Mouse (Mus musculus) cerebellum, postnatal 4 days (tissue): ENCODE measurements around the gene Ddost.

Experiments used
- DNase-seq, 2 experiments: peaks; one replicate each; pipeline ENCODE4 v3.0.0; 2022; ENCODE audit warnings: low spot score in 2 of 2, mixed read lengths in 1 of 2

Ddost gene

DNA sequence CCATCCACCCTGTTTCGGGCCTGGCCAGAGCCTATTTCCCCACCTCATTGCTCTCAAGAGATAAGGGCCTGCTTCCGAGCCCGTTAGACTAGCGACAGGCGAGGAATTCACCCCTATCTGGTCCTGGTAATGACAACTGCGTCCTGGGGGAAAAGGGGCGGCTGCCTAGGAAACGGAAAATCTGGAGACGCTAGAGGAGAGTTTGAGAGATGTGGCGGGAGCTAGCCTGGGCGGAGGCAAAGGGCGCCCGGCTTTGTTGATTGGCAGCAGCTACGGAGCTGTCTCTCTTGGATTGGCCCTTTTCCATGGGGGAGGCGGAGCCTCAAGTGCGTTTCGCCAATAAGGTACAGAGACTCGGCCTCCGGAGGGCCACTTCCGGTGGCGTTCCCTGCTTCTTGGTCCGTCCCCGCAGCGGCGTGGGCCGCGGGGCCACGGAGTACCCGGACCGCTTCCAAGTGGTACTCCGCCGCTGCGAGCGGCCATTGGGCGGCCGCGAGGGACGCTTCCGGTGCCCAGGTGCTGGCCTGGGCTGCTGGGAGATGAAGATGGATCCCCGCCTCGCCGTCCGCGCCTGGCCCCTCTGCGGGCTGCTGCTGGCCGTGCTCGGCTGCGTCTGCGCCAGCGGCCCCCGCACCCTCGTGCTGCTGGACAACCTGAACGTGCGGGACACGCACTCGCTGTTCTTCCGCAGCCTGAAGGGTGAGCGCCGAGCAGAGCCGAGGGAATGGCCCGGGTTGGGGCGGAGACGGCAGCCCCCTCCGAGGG lies at the start of gene Ddost:
Ddost (plus strand) TSS at position 391 of the 765 bp plus-strand sequence.
- peak; percentile 93 to 97 for DNase-seq

DNA sequence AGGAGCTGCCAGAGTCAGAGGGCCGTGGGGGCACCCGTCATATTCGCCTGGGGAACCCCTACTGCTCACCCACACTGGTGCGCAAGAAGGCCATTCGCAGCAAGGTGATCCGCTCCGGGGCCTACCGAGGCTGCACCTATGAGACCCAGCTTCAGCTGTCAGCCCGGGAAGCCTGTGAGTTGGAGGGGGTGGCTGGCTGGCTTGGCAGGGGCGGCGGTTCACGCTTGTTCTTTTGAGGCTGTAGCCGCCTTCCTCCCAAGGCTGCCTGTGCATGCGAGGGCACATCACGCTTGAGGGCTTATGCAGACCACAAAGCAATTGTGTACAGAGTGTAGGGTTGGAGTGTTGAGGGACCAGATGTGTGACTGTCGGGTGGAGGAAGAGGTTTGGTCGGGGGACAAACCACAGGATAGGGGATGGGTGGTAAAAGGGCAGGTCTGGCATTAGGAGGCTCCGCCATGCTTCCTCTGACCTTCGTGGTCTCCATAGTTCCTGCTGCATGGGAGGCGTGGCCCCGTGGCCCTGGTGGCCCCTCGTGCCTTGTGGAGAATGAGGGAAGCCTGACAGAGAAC lies 47.3 kb upstream of the Ddost start:
- DNase-seq = no peak

DNA sequence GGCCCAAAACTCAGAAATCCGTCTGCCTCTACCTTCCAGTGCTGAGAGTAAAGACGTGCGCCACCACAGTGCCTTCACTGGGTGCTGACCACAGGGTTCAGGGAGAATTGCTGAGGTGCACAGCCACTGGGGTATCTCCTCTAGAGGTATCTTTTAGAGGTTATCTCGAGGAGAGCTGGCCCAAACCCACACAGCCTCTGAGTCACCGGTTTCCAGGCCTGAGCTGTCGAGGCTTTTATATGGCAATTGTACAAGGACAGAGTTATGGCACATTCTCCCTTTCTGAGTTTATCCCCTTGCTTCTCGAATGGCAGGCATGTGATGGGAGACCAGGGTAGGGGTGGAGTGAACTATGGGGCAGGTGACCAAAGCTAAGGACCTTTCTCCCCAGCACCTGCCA lies 45.9 kb upstream of the Ddost start:
- DNase-seq = no peak

DNA sequence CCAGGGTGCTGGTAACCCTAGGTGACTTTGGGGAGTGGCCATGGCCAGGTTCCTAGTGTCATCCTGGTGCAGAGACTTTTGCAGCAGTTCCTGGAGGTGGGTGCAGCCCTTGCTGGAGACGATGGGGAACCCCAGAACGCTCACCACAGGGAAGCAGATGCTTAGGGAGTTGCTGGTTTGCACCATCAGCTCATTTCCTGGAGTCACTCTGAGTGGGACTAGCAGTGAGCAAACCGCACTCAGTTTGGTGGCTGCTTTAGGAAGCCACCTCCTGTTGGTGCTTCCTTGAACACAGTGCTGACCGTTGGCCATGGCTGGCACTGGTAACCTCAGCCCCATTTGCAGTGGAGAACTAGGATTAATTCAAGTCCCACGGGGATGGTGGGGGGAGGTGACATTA lies 45.0 kb upstream of the Ddost start:
- no peak for DNase-seq

DNA sequence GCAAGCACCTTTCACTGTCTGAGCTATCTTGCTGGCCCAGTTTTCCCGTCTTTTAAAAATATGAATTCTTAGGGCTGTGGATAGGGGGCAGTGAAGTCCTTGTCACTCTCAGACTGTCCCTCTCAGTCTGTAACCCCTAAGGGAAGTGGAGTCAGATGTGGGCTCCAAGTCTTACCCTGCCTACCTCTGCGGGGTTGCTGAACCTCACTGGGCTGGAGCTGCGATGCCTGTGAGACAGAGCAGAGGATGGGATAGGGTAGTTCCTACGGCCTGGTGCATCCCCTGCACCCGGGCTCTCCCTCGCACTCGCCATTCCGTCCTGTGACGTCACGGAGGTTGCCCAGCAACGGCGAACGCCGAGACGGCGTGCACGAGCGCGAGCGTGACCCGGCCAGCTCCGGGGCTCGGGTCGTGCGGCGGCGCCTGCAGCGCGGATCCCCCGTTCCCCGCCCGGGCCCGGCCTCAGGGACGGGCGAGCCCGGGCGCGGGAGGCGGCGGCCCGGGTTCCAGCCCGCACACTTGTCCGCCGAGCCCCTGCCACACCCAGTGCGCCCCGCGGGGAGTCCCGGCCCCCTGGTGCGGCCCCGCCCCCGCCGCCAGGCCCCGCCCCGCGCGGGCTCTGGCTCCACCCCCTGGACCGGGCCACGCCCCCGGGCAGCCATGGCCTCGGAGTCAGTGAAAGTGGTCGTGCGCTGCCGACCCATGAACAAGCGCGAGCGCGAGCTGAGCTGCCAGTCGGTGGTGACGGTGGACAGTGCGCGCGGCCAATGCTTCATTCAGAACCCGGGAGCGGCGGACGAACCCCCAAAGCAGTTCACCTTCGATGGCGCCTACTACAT lies 42.5 kb upstream of the Ddost start:
- peak; percentile 74 to 91 for DNase-seq

DNA sequence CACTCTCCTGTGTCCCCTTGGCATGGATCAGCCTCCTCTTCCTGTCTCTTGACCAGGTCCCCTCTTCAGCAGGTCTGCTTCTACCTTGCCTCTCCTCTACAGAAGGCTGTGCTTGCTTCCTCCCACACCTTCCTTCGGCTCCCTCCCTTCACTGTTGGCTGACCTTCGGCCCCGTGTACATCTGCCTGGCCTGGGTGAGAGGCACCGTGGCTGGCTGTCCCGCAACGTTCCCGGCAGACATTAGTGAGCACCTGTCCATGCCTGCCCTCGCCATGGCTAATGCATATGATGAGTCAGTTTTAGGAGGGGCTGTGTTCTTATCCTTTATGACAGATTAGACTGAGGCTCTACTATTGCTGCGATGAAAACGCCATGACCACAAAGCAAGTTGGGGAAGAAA lies 36.7 kb upstream of the Ddost start:
- DNase-seq = no peak

DNA sequence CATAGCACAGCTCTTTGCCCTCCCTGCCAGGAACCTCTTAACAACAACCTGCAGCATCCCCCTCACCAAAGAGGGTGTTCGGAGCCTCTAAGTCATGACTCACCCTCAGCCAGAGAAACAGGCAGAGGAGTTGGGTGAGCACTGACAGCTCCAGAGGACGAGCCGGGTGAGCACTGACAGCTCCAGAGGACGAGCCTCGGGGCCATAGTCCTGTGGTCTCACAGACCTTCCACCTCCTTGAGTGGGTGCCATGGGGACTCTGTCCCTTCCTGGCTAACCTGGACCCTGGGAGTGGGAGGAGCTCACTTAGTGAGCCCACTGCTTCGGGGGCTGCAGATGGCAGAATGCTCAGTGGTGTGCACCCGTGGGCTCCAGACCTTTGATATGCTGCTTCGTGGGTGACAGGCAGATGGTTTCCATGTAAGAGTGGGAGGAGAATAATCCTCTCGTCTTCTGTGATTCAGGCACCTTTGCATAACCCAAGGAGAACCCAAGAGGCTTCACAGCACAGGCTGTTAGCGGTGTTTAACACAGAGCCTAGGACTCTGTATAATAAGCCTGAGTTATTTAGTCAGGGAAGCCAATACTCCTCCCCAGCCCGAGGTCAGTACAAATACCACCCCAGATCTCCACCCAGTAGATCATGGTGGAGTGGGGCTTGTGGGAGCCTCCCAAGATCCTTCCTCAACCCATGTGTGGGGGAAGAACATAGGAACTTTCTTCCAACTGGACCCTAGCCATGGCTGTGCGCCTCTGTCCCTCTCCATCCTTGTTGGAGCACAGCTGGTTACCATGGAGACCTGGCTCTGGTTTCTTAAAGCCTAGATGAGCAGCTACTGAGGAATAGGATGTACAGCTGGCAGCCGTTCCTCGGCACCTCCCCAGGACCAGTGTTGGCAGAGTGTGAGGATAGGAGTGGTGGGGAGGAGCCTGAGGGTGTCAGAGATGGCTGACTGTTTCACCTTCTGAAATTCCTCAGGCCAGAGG lies 32.2 kb upstream of the Ddost start:
- DNase-seq = no peak

DNA sequence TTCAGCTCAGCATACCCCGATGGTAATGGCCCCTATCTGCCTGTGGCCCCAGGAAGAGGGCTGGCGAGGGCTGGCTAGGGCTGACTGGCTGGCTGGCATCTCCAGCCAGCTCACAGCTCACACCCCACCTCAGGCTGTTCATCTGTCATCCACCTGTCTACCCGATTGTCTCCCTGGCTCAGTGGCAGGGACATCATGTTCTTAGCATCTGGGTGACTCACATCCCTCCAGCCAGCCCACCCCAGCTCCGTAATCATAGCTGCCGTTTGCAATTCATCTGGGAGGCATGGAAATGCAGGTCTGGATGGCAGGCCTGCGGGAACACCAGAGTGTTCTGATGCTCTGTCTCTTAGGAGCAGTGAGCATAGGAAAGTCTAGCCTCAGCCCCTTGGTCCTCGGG lies 26.2 kb upstream of the Ddost start:
- no peak for DNase-seq

DNA sequence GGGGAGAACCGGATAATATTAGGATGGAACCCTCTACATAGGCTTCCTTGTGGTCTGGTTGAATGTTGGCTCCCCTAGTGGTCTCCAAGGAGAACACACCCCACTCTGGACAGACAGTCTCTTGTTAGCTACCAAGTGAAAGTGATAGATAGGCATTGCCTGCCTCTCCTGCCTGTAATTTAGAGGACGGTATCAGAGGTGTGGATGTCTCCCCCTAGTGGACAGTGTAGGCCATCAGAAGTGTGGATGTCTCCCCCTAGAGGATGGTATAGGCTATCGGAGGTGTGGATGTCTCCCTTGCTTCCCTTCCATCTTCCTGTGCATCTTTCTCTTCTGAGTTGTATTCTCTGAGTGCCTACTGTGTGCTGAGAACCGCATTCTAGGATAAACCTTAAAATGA lies 21.7 kb upstream of the Ddost start:
- DNase-seq = peak in 1 of 2 experiments; percentile 60

DNA sequence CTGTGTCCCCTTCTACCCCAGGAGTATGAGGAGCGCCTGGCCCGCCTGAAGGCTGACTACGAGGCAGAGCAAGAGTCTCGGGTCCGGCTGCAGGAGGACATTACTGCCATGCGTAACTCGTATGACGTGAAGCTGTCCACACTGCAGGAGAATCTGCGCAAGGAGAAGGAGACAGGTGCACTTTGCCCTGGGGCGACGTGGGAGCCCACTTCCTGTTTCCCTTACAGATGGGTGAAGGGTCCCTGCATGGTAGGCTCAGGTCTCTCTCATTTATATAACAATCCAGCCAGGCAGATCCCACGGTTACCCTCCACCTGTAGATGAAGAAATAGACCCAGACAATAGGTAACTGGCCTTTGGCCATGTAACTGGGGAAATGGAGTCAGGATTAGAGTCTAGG lies 18.1 kb upstream of the Ddost start:
- no peak for DNase-seq

DNA sequence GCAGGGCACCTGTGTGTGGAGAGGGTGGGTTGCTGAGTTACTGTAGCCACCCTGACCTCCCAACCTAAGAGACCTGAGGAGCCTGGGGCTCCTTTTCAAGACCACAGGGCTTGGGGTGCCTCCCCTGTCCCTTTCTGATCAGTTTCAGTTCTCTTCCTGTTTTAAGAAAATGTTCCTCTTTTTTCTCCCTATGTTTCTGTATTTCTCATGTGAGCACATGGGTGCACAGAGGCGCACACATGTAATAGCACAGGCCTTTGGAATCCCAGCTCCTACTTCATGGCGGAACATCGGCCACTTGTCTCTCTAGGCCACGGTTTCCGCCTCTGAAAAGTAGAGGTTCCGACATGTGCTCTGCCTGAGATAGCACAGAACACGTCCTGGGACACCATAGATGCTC lies 15.8 kb upstream of the Ddost start:
- no peak for DNase-seq

DNA sequence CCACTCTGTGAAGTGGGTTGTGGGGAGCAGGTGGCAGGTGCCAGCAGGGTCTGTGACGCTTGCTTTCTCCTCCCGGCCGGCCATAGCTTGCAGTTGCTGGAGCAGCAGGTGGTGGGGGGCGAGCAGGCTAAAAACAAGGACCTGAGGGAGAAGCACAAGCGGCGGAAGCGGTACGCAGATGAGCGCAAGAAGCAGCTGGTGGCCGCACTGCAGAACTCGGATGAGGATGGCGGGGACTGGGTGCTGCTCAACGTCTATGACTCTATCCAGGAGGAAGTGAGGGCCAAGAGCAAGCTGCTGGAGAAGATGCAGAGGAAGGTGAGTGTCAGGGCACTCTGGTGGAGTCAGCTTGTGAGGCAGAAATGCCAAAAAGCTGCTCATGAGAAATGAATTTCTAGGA lies 12.5 kb upstream of the Ddost start:
- DNase-seq = no peak

DNA sequence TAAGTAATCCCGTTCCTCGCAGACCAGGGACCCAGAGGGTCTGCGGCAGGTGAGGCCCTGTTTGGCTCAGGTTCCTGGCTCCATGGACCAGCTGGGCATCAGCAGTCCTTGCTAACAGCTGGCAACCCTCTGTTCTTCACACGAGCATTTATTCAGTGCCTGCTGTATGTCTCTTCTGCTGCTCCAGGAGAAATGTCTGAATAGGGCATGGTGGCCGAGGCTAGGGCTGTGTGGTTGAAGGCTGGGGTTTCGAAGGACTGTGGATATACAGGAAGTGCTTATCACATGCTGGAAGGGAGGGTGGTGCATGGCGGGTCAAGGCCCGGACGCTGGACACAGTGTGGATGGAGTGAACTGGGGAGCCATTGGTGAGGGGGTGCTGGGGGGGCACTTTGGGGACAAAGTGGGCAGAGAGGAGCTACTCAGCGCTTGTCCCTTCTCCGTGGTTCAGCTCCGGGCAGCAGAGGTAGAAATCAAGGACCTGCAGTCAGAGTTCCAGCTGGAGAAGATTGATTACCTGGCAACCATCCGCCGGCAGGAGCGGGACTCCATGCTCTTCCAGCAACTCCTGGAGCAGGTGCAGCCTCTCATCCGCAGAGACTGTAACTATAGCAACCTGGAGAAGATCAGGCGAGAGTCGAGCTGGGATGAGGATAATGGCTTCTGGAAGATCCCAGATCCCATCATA lies 11.1 kb upstream of the Ddost start:
- no peak for DNase-seq

DNA sequence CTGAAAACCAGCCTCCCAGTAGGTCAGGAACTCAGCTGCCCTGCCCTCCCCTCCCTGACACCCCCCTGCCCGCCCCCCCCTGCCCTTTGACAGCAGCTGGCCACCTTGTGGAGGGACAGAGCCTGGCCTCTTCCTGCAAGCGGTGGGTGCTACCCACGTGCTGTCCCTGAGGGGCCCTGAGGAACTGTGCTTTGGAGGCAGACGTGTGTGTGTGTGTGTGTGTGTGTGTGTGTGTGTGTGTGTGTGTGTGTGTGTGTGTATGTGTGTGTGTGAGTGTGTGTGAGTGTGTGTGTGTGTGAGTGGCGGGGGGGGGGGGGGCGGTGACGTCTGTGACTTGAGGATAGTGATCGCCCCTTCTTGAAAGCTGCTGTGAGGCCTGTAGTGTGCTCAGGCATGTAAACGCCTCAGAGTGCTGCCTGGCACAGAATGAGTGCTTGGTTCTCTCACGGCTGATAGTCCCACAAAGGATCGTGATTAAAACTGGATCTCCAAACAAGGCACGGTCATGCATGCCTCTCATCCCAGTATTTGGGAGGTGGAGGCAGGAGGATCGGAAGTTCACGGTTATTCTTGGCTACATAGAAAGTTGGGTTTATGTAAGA lies 10.5 kb upstream of the Ddost start:
- DNase-seq = no peak

DNA sequence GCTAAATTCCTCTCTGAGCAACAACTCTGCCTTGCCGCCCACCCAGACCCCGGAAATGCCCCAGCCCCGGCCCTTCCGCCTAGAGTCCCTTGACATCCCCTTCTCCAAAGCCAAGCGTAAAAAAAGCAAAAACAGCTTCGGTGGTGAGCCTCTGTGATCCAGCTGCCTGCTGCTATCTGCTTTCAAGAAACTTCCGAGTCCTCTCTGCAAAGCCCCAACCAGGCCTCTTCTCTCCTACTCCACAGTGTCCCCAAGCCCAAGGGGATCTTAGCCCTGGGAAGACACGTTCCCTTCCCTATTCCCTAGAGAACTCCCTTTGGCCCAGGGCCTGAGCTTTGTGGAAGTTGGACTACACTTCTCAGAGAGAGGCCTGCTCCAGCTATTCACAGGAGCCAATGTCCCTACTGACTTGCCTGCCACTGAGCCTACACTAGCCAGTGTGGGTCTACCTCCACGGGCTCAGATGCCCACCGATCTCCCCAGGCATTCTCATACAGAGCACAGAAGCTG lies 3.2 kb upstream of the Ddost start:
- DNase-seq = no peak

DNA sequence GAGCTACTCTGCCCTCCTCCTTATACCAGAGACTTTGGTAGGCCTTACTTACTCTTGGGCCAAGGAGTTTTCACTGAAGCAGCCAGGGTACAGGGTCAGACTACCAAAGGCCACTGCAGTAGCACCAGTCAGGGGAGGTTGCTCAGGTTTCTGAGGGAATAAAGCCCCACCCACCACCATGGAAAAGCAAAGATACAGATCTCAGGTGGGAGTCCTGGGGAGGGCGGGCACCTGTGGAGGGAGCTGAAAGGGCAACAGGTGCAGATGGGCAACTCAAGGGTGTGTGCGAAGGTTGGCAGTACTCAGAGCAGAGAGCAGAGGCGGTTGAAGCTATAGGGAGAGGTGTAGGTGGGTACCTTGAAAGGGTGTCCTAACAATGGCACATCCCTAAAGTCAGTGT lies 1.5 kb upstream of the Ddost start:
- DNase-seq = no peak

DNA sequence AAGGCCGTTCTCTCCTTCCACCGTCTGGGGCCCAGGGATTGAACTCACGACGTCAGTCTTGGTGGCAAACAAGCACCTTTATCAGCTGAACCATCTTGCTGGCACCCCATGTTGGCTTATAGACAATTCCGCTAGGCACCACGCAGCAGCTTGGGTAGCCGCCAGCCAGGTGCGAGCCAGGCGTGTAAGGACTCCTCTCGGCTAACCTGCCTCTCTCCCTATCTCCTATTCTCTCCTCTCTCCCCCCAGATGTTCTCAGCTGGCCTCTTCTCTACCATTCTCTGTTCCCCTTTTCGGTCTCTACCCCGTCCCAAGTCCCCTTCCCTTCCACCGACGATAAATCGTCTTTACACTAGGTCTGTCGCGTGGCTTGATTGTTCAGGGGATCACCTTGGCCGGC lies 788 bp upstream of the Ddost start:
- no peak for DNase-seq

DNA sequence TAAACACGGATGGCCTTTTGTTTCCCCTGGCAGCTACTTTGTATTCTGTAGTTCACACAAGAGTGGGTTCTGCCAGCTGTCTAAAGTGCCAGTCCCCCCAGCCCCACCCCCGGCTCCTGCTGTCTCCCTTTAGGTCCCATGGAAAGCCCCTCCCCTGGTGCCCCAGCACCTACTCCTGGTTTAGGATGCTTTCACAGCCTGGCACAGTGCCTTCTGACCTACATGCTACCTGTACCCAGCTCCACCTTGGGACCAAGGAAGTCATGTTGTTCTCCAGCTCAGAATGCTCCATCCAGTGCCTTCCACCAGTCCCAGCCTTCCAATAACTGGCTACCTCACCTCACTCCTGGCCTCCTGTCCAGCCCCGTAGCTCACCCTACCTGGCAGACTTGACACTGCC lies 2.5 kb downstream of the Ddost start:
- DNase-seq = no peak

DNA sequence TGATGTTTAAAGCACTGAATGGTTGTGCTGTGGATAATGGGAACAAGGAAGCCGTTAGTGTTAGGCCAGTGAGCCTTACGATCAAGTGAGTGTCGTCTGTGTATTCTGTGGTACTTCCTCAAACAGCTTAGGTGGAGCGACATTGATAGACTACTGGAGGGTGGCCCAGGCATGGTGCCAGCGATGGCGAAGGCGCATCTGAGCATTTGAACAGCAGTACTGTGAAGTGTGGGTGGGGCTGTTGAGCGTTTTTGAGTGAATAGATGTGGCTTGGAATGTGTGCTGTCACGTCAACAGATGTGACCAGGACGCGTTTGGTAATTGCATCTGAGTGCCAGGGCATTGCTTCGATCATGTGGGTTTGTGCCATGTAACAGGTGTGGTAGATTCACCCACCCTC lies 3.2 kb downstream of the Ddost start:
- no peak for DNase-seq

DNA sequence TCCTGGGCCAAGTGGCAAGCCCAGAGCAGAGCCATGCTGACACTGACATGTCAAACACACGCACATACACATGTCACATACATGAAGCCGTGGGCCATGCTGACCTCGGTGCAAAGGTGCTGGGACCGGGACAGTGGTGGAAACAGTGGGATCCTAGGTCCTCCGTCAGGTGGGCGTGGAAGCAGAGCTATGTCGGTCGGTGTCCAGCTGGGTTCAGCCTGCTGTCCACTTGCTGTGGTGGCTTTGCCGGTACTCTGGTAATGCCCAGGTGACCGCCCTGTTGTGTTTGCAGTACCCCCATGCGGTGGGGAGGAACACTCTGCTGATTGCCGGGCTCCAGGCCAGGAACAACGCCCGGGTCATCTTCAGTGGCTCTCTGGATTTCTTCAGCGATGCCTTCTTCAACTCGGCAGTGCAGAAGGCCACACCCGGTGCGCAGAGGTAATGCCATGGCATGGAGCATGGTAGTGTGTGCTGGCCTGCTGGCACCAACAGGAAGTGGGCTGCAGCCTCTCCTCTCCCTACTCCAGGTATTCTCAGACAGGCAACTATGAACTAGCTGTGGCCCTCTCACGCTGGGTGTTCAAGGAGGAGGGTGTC lies 5.9 kb downstream of the Ddost start:
- DNase-seq = no peak
